Mouse (Mus musculus): Measurements from ENCODE around the gene Ulk4. TPM values are rescaled to one million over a fixed set of nuclear protein-coding genes. Genes with fewer than 3 reads are reported as not detected.

Ulk4 gene
- polyA plus RNA-seq, 1 experiment from 2014 or later, result 136 TPM

DNA sequence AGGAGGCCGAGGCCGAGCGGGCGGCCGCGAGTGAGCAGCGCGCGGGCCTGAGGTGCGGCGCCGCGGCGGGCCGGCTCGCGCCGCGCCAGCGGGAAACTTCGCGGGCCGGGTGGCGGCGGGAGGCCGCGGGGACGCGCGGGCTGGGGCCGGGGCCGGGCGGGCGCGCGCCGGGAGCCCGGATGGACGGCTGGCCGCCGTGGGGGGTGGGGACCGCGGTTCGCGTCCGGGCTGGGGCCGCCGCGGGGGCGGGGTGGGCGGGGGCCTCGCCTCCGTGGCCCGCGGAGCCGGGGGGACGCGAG, 343.5 kb downstream of the Ulk4 start:
- H3K4me1 ChIP-seq (replicated peaks; ENCODE audit: insufficient read depth, low read length), result peaks cover 23% of the 10 kb centered on the region
- no peak for TF ChIP-seq CTCF (IDR thresholded peaks at IDR 0.05; ENCODE audit: low read depth)
- H3K9ac ChIP-seq (ENCODE audit: low read depth, low read length), result peak overlapping the region; percentile 99
- peak overlapping the region; percentile 97 for H3K27ac ChIP-seq
- H3K4me2 ChIP-seq (ENCODE audit: low read length), result peak overlapping the region; percentile 69
- no peak for DNase-seq (ENCODE audit: low spot score)
- H3K36me3 ChIP-seq (ENCODE audit: insufficient read depth, low read length), result no peaks in the 10 kb centered on the region
- peak overlapping the region; percentile 87 for H3K4me3 ChIP-seq (replicated peaks; ENCODE audit: low read depth, low read length)
- ATAC-seq (replicated peaks; ENCODE audit: low FRiP score, low read depth), result peak; percentile 68
- H3K27me3 ChIP-seq (ENCODE audit: insufficient read depth, low read length), result no peaks in the 10 kb centered on the region
- WGBS, result under 1% methylated on average over 33 of the region's 58 CpGs
- H3K9me3 ChIP-seq (replicated peaks; ENCODE audit: low read length), result no peaks in the 10 kb centered on the region

DNA sequence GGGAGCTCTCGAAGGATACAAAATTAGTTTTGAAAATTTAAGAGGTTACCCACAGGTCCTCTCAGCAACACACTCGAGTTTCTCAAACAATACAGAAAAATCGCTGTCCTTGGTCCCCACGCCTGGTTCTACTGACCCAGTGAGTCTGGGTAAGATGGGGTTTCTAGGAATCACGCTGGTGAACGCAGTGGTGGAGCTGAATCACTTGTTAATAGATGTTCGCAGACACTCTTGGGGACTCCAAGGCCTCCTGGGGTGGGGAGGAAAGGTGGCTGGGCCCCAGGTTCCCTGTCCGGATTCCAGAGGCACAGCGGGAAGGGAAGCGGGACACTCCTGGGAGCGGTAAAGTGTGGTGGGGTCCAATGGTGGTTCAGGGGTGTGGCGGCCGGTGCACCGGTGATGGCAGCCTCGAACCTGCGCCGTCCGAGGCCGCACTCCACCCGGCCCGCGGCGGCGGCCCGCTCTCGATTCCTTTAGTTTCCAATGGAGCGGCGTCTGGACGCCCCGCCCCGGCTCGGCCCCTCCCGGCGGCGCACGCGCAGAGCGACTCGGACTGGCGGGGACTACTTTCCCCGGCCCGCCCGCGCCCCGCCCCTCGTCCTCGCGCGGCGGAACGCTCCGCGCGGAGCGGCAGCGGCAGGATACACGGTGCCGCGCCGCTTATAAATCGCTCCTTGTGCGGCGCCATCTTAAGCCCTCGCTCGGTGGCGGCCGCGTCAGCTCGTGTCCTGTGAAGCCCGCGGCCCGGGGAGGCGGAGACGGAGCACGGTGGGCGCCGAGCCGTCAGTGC, 344.0 kb downstream of the Ulk4 start:
- TF ChIP-seq CTCF (IDR thresholded peaks at IDR 0.05; ENCODE audit: low read depth), result no peak
- ATAC-seq (replicated peaks; ENCODE audit: low FRiP score, low read depth), result peak; percentile 89
- Histone ChIP-seq H3K4me2 (ENCODE audit: low read length) (peak overlapping the region; percentile 69), H3K9me3 (replicated peaks; ENCODE audit: low read length) (no peaks in the 10 kb centered on the region), H3K9ac (ENCODE audit: low read depth, low read length) (peak overlapping the region; percentile 99), H3K4me3 (replicated peaks; ENCODE audit: low read depth, low read length) (peak overlapping the region; percentile 87), H3K4me1 (replicated peaks; ENCODE audit: insufficient read depth, low read length) (peaks cover 23% of the 10 kb centered on the region), H3K36me3 (ENCODE audit: insufficient read depth, low read length) (no peaks in the 10 kb centered on the region), H3K27me3 (ENCODE audit: insufficient read depth, low read length) (no peaks in the 10 kb centered on the region), H3K27ac (peak overlapping the region; percentile 97)
- DNase-seq (ENCODE audit: low spot score), result peak; percentile 94
- WGBS, result 7% methylated on average over 67 of the region's 78 CpGs

DNA sequence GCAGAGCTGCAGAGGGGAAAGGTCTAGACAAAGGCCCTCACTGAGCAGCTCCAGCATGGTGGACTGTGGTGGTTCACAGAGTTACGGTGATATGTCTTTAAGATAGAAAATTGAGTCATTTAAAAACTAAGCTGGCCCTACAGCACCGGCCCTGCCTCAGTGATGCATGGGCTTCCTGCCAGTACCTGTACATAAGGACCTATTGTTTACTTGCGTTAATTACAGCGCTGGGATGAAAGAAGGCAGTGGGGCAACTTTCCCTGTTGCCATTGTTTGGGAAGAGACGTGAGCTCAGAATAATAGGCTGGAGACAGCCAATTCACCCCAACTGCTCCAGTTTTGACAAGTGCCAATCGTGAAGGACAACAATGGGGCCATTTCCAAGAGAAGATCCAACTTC, 344.6 kb downstream of the Ulk4 start:
- peaks cover 18% of the 10 kb centered on the region for H3K4me1 ChIP-seq (replicated peaks; ENCODE audit: insufficient read depth, low read length)
- no peaks in the 10 kb centered on the region for H3K27me3 ChIP-seq (ENCODE audit: insufficient read depth, low read length)
- no peak overlapping the region for H3K4me3 ChIP-seq (replicated peaks; ENCODE audit: low read depth, low read length)
- ATAC-seq (replicated peaks; ENCODE audit: low FRiP score, low read depth), result no peak
- WGBS, result 59% methylated on average over 6 of the region's 6 CpGs
- no peak overlapping the region for H3K4me2 ChIP-seq (ENCODE audit: low read length)
- no peak for TF ChIP-seq CTCF (IDR thresholded peaks at IDR 0.05; ENCODE audit: low read depth)
- no peak overlapping the region for H3K27ac ChIP-seq
- no peak for DNase-seq (ENCODE audit: low spot score)
- no peak overlapping the region for H3K9ac ChIP-seq (ENCODE audit: low read depth, low read length)
- no peaks in the 10 kb centered on the region for H3K36me3 ChIP-seq (ENCODE audit: insufficient read depth, low read length)
- no peaks in the 10 kb centered on the region for H3K9me3 ChIP-seq (replicated peaks; ENCODE audit: low read length)

GRCm38 (mm10) chr9:120930811-120931210, 346.2 kb downstream of the Ulk4 start:
- ATAC-seq (replicated peaks; ENCODE audit: low FRiP score, low read depth), result no peak
- 70% methylated on average over 8 of the region's 8 CpGs for WGBS

DNA sequence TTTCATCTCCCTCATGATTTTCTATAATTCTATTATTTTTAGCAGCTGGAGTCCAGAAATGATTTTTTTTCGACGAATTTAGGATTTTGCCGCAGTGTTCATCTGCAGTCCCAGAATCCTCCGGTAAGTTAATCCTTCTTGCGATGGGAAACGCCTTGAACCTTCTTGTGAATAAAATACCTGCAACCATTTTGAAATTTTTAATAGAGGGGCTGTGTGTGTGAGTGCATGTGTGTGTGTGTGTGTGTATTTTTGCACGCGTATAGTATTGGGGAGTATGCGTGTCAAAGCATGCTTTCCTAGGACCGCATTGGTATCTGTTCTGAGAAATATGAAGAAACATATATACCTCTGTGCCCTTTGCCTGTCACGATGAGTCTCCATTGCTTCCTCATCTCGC, 347.0 kb downstream of the Ulk4 start:
- 94% methylated on average over 12 of the region's 12 CpGs for WGBS
- ATAC-seq (replicated peaks; ENCODE audit: low FRiP score, low read depth), result no peak
- Histone ChIP-seq H3K4me2 (ENCODE audit: low read length) (no peak overlapping the region), H3K27ac (no peak overlapping the region), H3K4me3 (replicated peaks; ENCODE audit: low read depth, low read length) (no peak overlapping the region), H3K27me3 (ENCODE audit: insufficient read depth, low read length) (no peaks in the 10 kb centered on the region), H3K9ac (ENCODE audit: low read depth, low read length) (no peak overlapping the region), H3K4me1 (replicated peaks; ENCODE audit: insufficient read depth, low read length) (no peaks in the 10 kb centered on the region), H3K9me3 (replicated peaks; ENCODE audit: low read length) (no peaks in the 10 kb centered on the region), H3K36me3 (ENCODE audit: insufficient read depth, low read length) (no peaks in the 10 kb centered on the region)
- no peak for DNase-seq (ENCODE audit: low spot score)
- TF ChIP-seq CTCF (IDR thresholded peaks at IDR 0.05; ENCODE audit: low read depth), result no peak

More at GRCm38 (mm10) chr9:120930811-120931210, 346.2 kb downstream of the Ulk4 start:
- Histone ChIP-seq H3K9ac (ENCODE audit: low read depth, low read length) (no peak overlapping the region), H3K27ac (no peak overlapping the region), H3K9me3 (replicated peaks; ENCODE audit: low read length) (no peaks in the 10 kb centered on the region), H3K27me3 (ENCODE audit: insufficient read depth, low read length) (no peaks in the 10 kb centered on the region), H3K4me3 (replicated peaks; ENCODE audit: low read depth, low read length) (no peak overlapping the region), H3K4me2 (ENCODE audit: low read length) (no peak overlapping the region), H3K4me1 (replicated peaks; ENCODE audit: insufficient read depth, low read length) (peaks cover 3% of the 10 kb centered on the region; the same call in 1 of the 2 replicates), H3K36me3 (ENCODE audit: insufficient read depth, low read length) (no peaks in the 10 kb centered on the region)
- peak; percentile 18 for DNase-seq (ENCODE audit: low spot score)
- no peak for TF ChIP-seq CTCF (IDR thresholded peaks at IDR 0.05; ENCODE audit: low read depth)

GRCm38 (mm10) chr9:120929081-120929480, 347.9 kb downstream of the Ulk4 start, which contains the start of gene Ctnnb1:
Gene Ctnnb1, plus strand, starts transcription at chr9:120929216.
- H3K27me3 ChIP-seq (ENCODE audit: insufficient read depth, low read length), result no peaks in the 10 kb centered on the region
- H3K27ac ChIP-seq, result no peak within 1 kb of the TSS
- H3K4me2 ChIP-seq (ENCODE audit: low read length), result no peak within 1 kb of the TSS
- TF ChIP-seq CTCF (IDR thresholded peaks at IDR 0.05; ENCODE audit: low read depth), result no peak
- H3K9me3 ChIP-seq (replicated peaks; ENCODE audit: low read length), result no peaks in the 10 kb centered on the region
- no peaks in the 10 kb centered on the region for H3K4me1 ChIP-seq (replicated peaks; ENCODE audit: insufficient read depth, low read length)
- no peak for DNase-seq (ENCODE audit: low spot score)
- H3K4me3 ChIP-seq (replicated peaks; ENCODE audit: low read depth, low read length), result no peak within 1 kb of the TSS
- no peak for ATAC-seq (replicated peaks; ENCODE audit: low FRiP score, low read depth)
- no peak within 1 kb of the TSS for H3K9ac ChIP-seq (ENCODE audit: low read depth, low read length)
- H3K36me3 ChIP-seq (ENCODE audit: insufficient read depth, low read length), result no peaks in the 10 kb centered on the region
- WGBS, result 81% methylated on average over 11 of the region's 11 CpGs

All from kidney, postnatal 0 days (tissue).